Mouse (Mus musculus): ENCODE data around the gene Ccn1.
A peak's percentile ranks its signal among the peaks of the same experiment; 100 is the strongest.

Gene Ccn1

GRCm38 (mm10) chr3:145614362-145615115, 35.2 kb downstream of the Ccn1 start:
- peak; percentile 65 for DNase-seq

DNA sequence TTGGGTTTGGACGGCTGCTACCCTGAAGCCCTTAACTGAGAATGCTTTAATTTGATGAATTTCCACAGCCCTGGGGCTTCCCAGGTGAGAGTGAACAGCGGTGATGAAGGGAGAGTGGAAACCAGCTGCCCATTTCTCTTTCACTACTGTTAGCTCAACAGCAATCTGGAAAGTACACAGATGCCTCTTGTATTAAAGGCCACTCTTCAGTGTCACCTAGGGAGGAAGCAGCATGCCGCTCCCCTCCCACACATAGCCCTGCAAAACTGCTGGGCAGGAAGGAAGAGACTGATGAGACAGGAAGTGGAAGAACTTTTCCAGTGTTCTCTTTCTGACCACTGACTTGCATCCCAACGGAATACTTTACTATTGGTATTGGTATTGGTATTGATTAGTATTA, 36.5 kb downstream of the Ccn1 start:
- no peak for DNase-seq

GRCm38 (mm10) chr3:145612662-145613061, 37.1 kb downstream of the Ccn1 start:
- DNase-seq: peak; percentile 69

DNA sequence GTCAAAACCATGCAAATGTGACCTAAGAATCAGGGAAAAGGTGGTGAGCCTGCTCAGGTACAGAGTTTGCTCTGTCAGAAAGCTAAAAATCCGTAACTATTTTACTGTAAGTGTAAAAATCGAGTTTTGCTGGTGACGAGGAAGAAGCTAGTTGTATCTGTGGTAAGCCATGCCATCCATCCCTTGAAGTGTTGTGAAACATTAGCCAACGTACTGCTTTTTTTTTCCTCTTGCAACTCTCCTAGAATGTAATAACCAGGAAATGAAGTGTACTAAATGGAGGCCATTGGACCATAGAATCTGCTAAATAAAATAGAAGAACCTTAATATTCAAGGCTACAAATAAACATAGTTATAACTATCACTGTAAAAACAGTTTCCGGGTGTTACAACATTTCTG, 41.5 kb downstream of the Ccn1 start:
- no peak for DNase-seq

DNA sequence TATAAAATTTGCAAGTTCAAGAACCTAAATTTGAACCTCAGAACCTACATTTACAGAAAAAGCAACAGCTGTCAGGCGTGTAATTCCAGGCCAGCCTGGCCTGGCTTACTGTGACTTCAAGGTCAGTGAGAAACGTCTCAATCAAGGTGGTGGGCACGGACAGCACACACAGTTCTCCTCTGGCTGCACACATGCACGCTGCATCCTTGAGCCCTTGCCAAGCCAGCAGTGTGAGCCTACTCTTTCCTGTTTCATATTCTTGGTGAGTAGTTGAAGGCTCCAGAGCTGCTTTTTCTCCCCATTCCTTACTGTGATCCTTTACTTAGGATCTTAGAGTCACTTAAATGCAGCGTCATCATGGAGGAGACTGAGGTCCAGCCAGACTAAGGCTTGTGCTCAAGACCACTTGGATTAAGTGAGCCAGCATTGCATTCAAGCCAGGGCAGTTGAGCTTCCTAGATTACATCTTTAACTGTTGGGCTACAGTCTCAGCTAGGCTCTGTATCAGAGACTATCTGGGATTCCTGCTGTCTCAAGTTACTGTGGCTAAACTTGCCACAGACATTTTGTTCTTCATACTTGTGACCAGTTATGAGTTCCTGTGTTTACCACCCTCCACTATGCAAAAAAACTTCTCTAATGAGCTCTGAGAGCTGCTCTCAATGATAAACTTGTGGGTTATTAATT, 44.2 kb downstream of the Ccn1 start:
- DNase-seq: no peak

GRCm38 (mm10) chr3:145602410-145603206, 47.2 kb downstream of the Ccn1 start:
- DNase-seq: peak; percentile 38

DNA sequence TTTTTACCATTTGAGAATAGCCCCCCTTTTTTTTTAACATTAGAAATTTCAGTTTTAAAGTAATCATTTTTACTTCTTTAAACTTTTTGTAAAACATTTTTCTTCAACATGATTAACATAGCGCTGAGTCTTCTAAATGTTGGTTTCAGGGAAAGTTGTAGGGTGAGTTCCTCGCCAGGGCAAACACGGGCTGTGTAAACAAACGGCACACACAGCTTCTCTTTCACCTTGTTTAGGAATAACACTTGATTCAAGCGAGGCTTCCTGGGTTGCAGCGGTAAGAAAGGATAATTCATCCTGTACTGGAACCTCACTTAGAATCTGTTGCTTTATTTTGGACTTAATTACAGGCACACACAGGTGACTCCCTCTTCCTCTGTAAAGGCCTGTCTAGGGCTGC, 48.4 kb downstream of the Ccn1 start:
- DNase-seq: no peak

DNA sequence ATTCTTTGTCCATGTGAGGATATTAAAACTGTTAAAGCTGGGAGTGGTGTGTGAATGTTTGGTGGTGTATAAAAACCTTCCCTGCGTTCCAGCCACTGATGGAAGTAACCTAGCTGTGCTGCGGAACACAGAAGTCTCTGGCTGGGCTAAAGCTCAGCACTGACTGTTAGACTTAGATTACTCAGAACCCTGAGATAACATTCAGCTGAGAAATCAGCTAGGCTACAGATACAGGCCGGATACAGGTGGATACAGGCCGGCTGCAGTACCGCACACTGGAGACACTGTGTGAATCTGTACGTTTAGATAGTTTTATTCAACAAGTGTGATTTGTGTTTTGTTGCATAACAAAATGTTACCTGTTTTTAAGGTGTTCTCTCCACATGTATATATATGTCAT, 49.0 kb downstream of the Ccn1 start:
- no peak for DNase-seq

DNA sequence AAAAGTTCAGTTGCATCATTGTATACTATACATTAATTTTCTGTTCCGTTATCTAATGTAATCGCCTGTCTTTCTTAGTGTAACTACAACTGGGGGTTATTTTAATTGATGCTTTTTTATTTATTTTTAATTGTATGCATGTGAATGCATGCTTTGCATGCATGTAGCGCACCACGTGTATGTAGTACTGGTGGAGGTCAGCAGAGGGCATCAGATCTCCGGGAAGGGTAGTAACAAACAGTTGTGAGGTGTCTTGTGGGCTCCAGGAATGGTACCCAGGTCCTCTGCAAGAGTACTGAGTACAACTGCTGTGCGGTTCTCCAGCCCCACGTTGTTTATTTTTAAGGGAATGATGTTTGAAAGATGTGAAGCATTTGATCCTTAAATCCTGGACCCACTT, 50.7 kb downstream of the Ccn1 start:
- no peak for DNase-seq

Measured in embryo, embryonic 11 days (tissue).